Mouse (Mus musculus): ENCODE data around the gene Cma1. TPM values are rescaled to one million over a fixed set of nuclear protein-coding genes. Genes with fewer than 3 reads are reported as not detected.

Cma1 gene
- polyA plus RNA-seq, 1 experiment from 2014 or later: 10.4 TPM

DNA sequence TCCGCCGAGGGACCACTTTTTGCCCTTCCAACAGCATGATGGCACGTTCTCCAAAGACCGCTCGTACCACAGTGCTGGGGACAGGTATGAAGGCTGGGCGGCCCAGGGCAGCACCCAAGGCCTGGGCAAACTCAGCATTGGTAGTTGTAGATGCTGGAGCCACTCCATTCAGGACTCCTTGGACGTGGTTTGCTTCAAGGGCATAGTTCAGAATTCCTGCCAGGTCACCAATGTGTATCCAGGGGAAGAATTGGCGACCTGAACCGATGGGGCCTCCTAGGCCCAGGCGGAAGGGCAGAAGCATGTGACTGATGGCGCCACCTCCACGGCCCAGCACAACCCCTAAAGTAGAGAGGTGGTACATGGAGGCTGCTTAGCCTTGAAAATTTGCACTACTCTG, 46.8 kb downstream of the Cma1 start:
- ATAC-seq (no peak), DNase-seq (ENCODE audit: low spot score) (no peak)
- whole genome bisulfite sequencing: 89% methylated on average over 12 of the region's 12 CpGs
- Histone ChIP-seq H3K27ac (ENCODE audit: low read length) (no peak overlapping the region), H3K9ac (replicated peaks; ENCODE audit: low read depth) (no peak overlapping the region), H3K27me3 (replicated peaks; ENCODE audit: insufficient read depth, low read length) (no peaks in the 10 kb centered on the region), H3K4me3 (ENCODE audit: low read depth, low read length) (no peak overlapping the region), H3K4me2 (replicated peaks; ENCODE audit: low read depth, low read length) (no peak overlapping the region), H3K4me1 (ENCODE audit: insufficient read depth, low read depth, low read length) (no peaks in the 10 kb centered on the region), H3K36me3 (ENCODE audit: insufficient read depth, low read length) (peaks cover 22% of the 10 kb centered on the region), H3K9me3 (ENCODE audit: low read length) (no peaks in the 10 kb centered on the region)
- TF ChIP-seq EP300 (IDR thresholded peaks at IDR 0.05) (no peak), CTCF (IDR thresholded peaks at IDR 0.05) (no peak)

Other genes with a start within 250 kb of the Cma1 start
- 14.2 and 20.6 TPM in 2 replicates for gene Tgm1, start 230.7 kb downstream of the Cma1 start, polyA plus RNA-seq (2015; fragmentation: Nextera tagmentation; extraction: Ambion mirVana)
- gene Rabggta, start 222.4 kb downstream of the Cma1 start, polyA plus RNA-seq (2015; fragmentation: Nextera tagmentation; extraction: Ambion mirVana): 31.4 and 32.5 TPM in 2 replicates
- gene Dhrs1, start 199.0 kb downstream of the Cma1 start, polyA plus RNA-seq (2015; fragmentation: Nextera tagmentation; extraction: Ambion mirVana): 74.1 and 83.5 TPM in 2 replicates
- gene Nop9, start 199.0 kb downstream of the Cma1 start, polyA plus RNA-seq (2015; fragmentation: Nextera tagmentation; extraction: Ambion mirVana): 16.2 and 19.5 TPM in 2 replicates
- gene Cideb, start 186.2 kb downstream of the Cma1 start, polyA plus RNA-seq (2015; fragmentation: Nextera tagmentation; extraction: Ambion mirVana): 0.65 and 1.3 TPM in 2 replicates
- 0.77 and 0.97 TPM in 2 replicates for gene Ltb4r2, start 183.2 kb downstream of the Cma1 start, polyA plus RNA-seq (2015; fragmentation: Nextera tagmentation; extraction: Ambion mirVana)
- 4.1 and 4.6 TPM in 2 replicates for gene Ltb4r1, start 178.7 kb downstream of the Cma1 start, polyA plus RNA-seq (2015; fragmentation: Nextera tagmentation; extraction: Ambion mirVana)
- gene Adcy4, start 160.6 kb downstream of the Cma1 start, polyA plus RNA-seq (2015; fragmentation: Nextera tagmentation; extraction: Ambion mirVana): 29.3 and 33.3 TPM in 2 replicates
- gene Ripk3, start 155.8 kb downstream of the Cma1 start, polyA plus RNA-seq (2015; fragmentation: Nextera tagmentation; extraction: Ambion mirVana): 16.2 and 24.2 TPM in 2 replicates
- gene Nfatc4, start 121.5 kb downstream of the Cma1 start, polyA plus RNA-seq (2015; fragmentation: Nextera tagmentation; extraction: Ambion mirVana): 17.1 and 18.1 TPM in 2 replicates
- gene Nynrin, start 90.7 kb downstream of the Cma1 start, polyA plus RNA-seq (2015; fragmentation: Nextera tagmentation; extraction: Ambion mirVana): 4.2 and 4.7 TPM in 2 replicates
- gene Cbln3, start 60.3 kb downstream of the Cma1 start, polyA plus RNA-seq (2015; fragmentation: Nextera tagmentation; extraction: Ambion mirVana): 0.26 and 0.44 TPM in 2 replicates
- 10.1 and 11.7 TPM in 2 replicates for gene Khnyn, start 59.7 kb downstream of the Cma1 start, polyA plus RNA-seq (2015; fragmentation: Nextera tagmentation; extraction: Ambion mirVana)
- gene Sdr39u1, start 44.4 kb downstream of the Cma1 start, polyA plus RNA-seq (2015; fragmentation: Nextera tagmentation; extraction: Ambion mirVana): 43.0 and 46.3 TPM in 2 replicates
- gene Cma2, start 6.3 kb upstream of the Cma1 start, polyA plus RNA-seq (2015; fragmentation: Nextera tagmentation; extraction: Ambion mirVana): not detected in 2 replicates
- gene Mcpt1, start 73.3 kb upstream of the Cma1 start, polyA plus RNA-seq (2015; fragmentation: Nextera tagmentation; extraction: Ambion mirVana): not detected in 2 replicates
- not detected in 2 replicates for gene Mcpt9, start 85.8 kb upstream of the Cma1 start, polyA plus RNA-seq (2015; fragmentation: Nextera tagmentation; extraction: Ambion mirVana)
- gene Mcpt2, start 97.4 kb upstream of the Cma1 start, polyA plus RNA-seq (2015; fragmentation: Nextera tagmentation; extraction: Ambion mirVana): 0.13 TPM in 1 of 2 replicates, not detected in the other
- gene Mcpt4, start 117.6 kb upstream of the Cma1 start, polyA plus RNA-seq (2015; fragmentation: Nextera tagmentation; extraction: Ambion mirVana): 0.54 and 1.5 TPM in 2 replicates
- gene Mcpt8, start 140.6 kb upstream of the Cma1 start, polyA plus RNA-seq (2015; fragmentation: Nextera tagmentation; extraction: Ambion mirVana): 5.0 and 5.6 TPM in 2 replicates
- 0.29 and 0.31 TPM in 2 replicates for gene Ctsg, start 157.9 kb upstream of the Cma1 start, polyA plus RNA-seq (2015; fragmentation: Nextera tagmentation; extraction: Ambion mirVana)
- gene Gzme, start 175.9 kb upstream of the Cma1 start, polyA plus RNA-seq (2015; fragmentation: Nextera tagmentation; extraction: Ambion mirVana): not detected in 2 replicates
- not detected in 2 replicates for gene Gzmd, start 187.9 kb upstream of the Cma1 start, polyA plus RNA-seq (2015; fragmentation: Nextera tagmentation; extraction: Ambion mirVana)
- not detected in 2 replicates for gene Gzmg, start 214.9 kb upstream of the Cma1 start, polyA plus RNA-seq (2015; fragmentation: Nextera tagmentation; extraction: Ambion mirVana)
- gene Gzmn, start 229.9 kb upstream of the Cma1 start, polyA plus RNA-seq (2015; fragmentation: Nextera tagmentation; extraction: Ambion mirVana): not detected in 2 replicates